Mouse (Mus musculus) B cell, adult (primary cell): ENCODE results near the gene 1700122O11Rik. TPM values are rescaled to one million over a fixed set of nuclear protein-coding genes. Genes with fewer than 3 reads are reported as not detected.

Source experiments
- total RNA-seq: library from RNA; stranded (reverse); gene quantifications from 4 replicates; pipeline ENCODE4 v1.2.4, GENCODE M21; 2023; ENCODE audit not compliant: inconsistent age

The 1700122O11Rik gene
- total RNA-seq: not detected in 4 replicates

GRCm38 (mm10) chr17:48038193-48038592 is at the start of gene 1700122O11Rik:
Gene 1700122O11Rik (minus strand): TSS chr17:48038293.

Other genes starting within 250 kb of the 1700122O11Rik start
- gene Mdfi, start 203.6 kb downstream of the 1700122O11Rik start, total RNA-seq: not detected in 4 replicates
- gene Foxp4, start 113.6 kb downstream of the 1700122O11Rik start, total RNA-seq: 77.2 to 95.5 TPM (median 92.3 TPM) in 4 replicates
- gene 1700067P10Rik, start 51.0 kb upstream of the 1700122O11Rik start, total RNA-seq: not detected in 4 replicates
- gene 9830107B12Rik, start 108.0 kb upstream of the 1700122O11Rik start, total RNA-seq: 0.19 to 0.42 TPM in 2 of 4 replicates, not detected in the others
- 0.30 to 0.75 TPM (median 0.32 TPM) in 3 of 4 replicates, not detected in the other for gene A530064D06Rik, start 129.0 kb upstream of the 1700122O11Rik start, total RNA-seq
- 1.1 to 2.7 TPM (median 2.2 TPM) in 4 replicates for gene Trem1, start 194.5 kb upstream of the 1700122O11Rik start, total RNA-seq
- gene Trem3, start 209.5 kb upstream of the 1700122O11Rik start, total RNA-seq: not detected in 4 replicates
- 2.1 to 4.2 TPM (median 3.4 TPM) in 4 replicates for gene Treml4, start 226.0 kb upstream of the 1700122O11Rik start, total RNA-seq